9 mouse cellular contexts compared by ENCODE assay signal in the genomic region with DNA sequence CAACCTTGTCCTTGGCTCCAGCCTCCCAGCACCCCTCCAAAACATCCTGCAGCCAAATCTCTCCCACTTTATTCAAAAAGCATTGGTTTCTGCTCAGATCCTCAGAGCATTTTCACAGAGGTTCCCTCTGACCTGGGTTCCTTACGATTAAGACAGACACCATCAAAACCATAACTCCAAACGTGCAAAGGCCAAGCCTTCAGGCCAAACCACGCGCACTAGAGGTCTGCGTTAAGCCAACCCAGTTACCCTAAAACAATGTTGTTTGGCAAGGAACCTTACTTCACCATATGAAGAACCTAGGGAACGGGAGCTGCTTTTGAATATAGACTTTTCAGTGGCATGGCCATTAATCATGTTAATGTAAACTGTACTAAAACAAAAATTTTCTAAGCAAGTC. TPM values are rescaled to one million over a fixed set of nuclear protein-coding genes. Genes with fewer than 3 reads are reported as not detected.
A peak's percentile ranks its signal among the peaks of the same experiment; 100 is the strongest.
DNase-seq lines count a peak whose midpoint lies in the region; ATAC-seq and TF ChIP-seq lines count a peak whose summit lies in the region.
"Had no signal": no experiment of that assay in that cellular context is flagged by ENCODE, and none has a peak within 500 bp of the region (broad histone marks: within the 10 kb centered on the region; RNA-seq: fewer than 3 reads in every experiment).

No protein-coding gene starts in this region.

- WGBS in lung, embryonic 16.5 days: 39% methylated on average over 6 of the region's 6 CpGs
- WGBS in intestine, postnatal 0 days: 39% methylated on average over 6 of the region's 6 CpGs
- 20% methylated on average over 6 of the region's 6 CpGs for WGBS in neural tube, embryonic 13.5 days

- H3K27ac ChIP-seq in lung, embryonic 16.5 days (ENCODE audit: low read length): peak overlapping the region; percentile 96
- H3K27ac ChIP-seq in intestine, postnatal 0 days (ENCODE audit: low read depth, low read length): no peak overlapping the region
- peak overlapping the region; percentile 79 for H3K27ac ChIP-seq in neural tube, embryonic 13.5 days (replicated peaks)

- no peaks in the 10 kb centered on the region for H3K9me3 ChIP-seq in lung, embryonic 16.5 days (ENCODE audit: control insufficient read depth, low read length)
- H3K9me3 ChIP-seq in intestine, postnatal 0 days (ENCODE audit: control insufficient read depth): no peaks in the 10 kb centered on the region
- no peaks in the 10 kb centered on the region for H3K9me3 ChIP-seq in neural tube, embryonic 13.5 days

- H3K27me3 ChIP-seq in lung, embryonic 16.5 days (ENCODE audit: control insufficient read depth, insufficient read depth, low read depth, low read length): no peaks in the 10 kb centered on the region
- H3K27me3 ChIP-seq in intestine, postnatal 0 days (replicated peaks; ENCODE audit: control insufficient read depth, insufficient read depth, low read length): no peaks in the 10 kb centered on the region
- H3K27me3 ChIP-seq in neural tube, embryonic 13.5 days: no peaks in the 10 kb centered on the region

- H3K36me3 ChIP-seq in lung, embryonic 16.5 days (ENCODE audit: control insufficient read depth, insufficient read depth, low read length): no peaks in the 10 kb centered on the region
- peaks cover 9% of the 10 kb centered on the region; the same call in 1 of the 2 replicates for H3K36me3 ChIP-seq in intestine, postnatal 0 days (ENCODE audit: control insufficient read depth, insufficient read depth)
- H3K36me3 ChIP-seq in neural tube, embryonic 13.5 days: no peaks in the 10 kb centered on the region

- H3K9ac ChIP-seq in lung, embryonic 16.5 days (ENCODE audit: low read length): peak overlapping the region; percentile 56
- H3K9ac ChIP-seq in intestine, postnatal 0 days (ENCODE audit: low read depth, low read length): peak overlapping the region; percentile 4; the same call in 1 of the 2 replicates
- peak overlapping the region; percentile 47; the same call in 1 of the 2 replicates for H3K9ac ChIP-seq in neural tube, embryonic 13.5 days

- H3K4me3 ChIP-seq in lung, embryonic 16.5 days (ENCODE audit: low read length): 0 out of 2 replicates have a peak overlapping the region, but pooled peaks have one; percentile 10
- H3K4me3 ChIP-seq in intestine, postnatal 0 days (ENCODE audit: low read depth, low read length): no peak overlapping the region
- no peak overlapping the region for H3K4me3 ChIP-seq in neural tube, embryonic 13.5 days

- no peak for ATAC-seq in CD4-positive, CD25-positive, alpha-beta regulatory T cell, adult 4 months
- ATAC-seq in lung, embryonic 16.5 days (ENCODE audit: low read depth): no peak
- no peak for ATAC-seq in intestine, postnatal 0 days
- no peak for ATAC-seq in neural tube, embryonic 13.5 days (ENCODE audit: low read depth)

- DNase-seq in CD4-positive, CD25-positive, alpha-beta regulatory T cell, adult 2 months (ENCODE audit: low read depth, low spot score): peak; percentile 4
- no peak for DNase-seq in lung, postnatal 25 days (ENCODE audit: low spot score)
- DNase-seq in ovary, postnatal 14 days (ENCODE audit: low spot score): no peak
- DNase-seq in gastrocnemius, postnatal 4 days (ENCODE audit: low spot score in 2 of 2): no peak
- DNase-seq: retina, postnatal 1 day had no signal

- H3K4me1 ChIP-seq in lung, embryonic 16.5 days (replicated peaks; ENCODE audit: control insufficient read depth, insufficient read depth, low read length): peaks cover 55% of the 10 kb centered on the region
- peaks cover 40% of the 10 kb centered on the region for H3K4me1 ChIP-seq in intestine, postnatal 0 days (replicated peaks; ENCODE audit: control insufficient read depth, insufficient read depth, low read length)
- H3K4me1 ChIP-seq in neural tube, embryonic 13.5 days (replicated peaks): peaks cover 85% of the 10 kb centered on the region

- H3K4me2 ChIP-seq in lung, embryonic 16.5 days (ENCODE audit: low read depth, low read length): peak overlapping the region; percentile 43
- H3K4me2 ChIP-seq in intestine, postnatal 0 days (replicated peaks; ENCODE audit: low read depth): 0 out of 2 replicates have a peak overlapping the region, but pooled peaks have one; percentile 9
- peak overlapping the region; percentile 81 for H3K4me2 ChIP-seq in neural tube, embryonic 13.5 days

- no peak for TF ChIP-seq CTCF in intestine, postnatal 0 days (IDR thresholded peaks at IDR 0.05; ENCODE audit: low read depth)

RNA-seq across cellular contexts. Expression of a gene that starts 4.0 kb away (rescaled TPM):
- polyA plus RNA-seq in CD4-positive, CD25-positive, alpha-beta regulatory T cell, adult 4 months (2017; shearing (Covaris generic)): 100 to 1,000 TPM in 1 of 2 experiments, 10 to 100 TPM in 1; 73.4 to 102 TPM
- polyA plus RNA-seq in lung, embryonic 16.5 days (2015; fragmentation: Nextera tagmentation; extraction: Ambion mirVana): 33.5 and 36.0 TPM in 2 replicates
- 13.5 and 17.3 TPM in 2 replicates for polyA plus RNA-seq in intestine, postnatal 0 days (2015; fragmentation: Nextera tagmentation; extraction: Ambion mirVana)
- 13.9 and 16.0 TPM in 2 replicates for polyA plus RNA-seq in neural tube, embryonic 13.5 days (2015; fragmentation: Nextera tagmentation; extraction: Ambion mirVana)
- total RNA-seq in gastrocnemius, postnatal 4 days (2021): 10 to 100 TPM; 44.6 to 48.9 TPM

RNA-seq across cellular contexts. Expression of a gene that starts 42.8 kb away (rescaled TPM):
- polyA plus RNA-seq in CD4-positive, CD25-positive, alpha-beta regulatory T cell, adult 4 months (2017; shearing (Covaris generic)): 10 to 100 TPM; 55.3 to 58.5 TPM
- polyA plus RNA-seq in lung, embryonic 16.5 days (2015; fragmentation: Nextera tagmentation; extraction: Ambion mirVana): 56.3 and 60.4 TPM in 2 replicates
- polyA plus RNA-seq in intestine, postnatal 0 days (2015; fragmentation: Nextera tagmentation; extraction: Ambion mirVana): 34.3 and 37.8 TPM in 2 replicates
- 81.4 and 87.9 TPM in 2 replicates for polyA plus RNA-seq in neural tube, embryonic 13.5 days (2015; fragmentation: Nextera tagmentation; extraction: Ambion mirVana)
- total RNA-seq in gastrocnemius, postnatal 4 days (2021): 10 to 100 TPM; 15.7 to 21.1 TPM

RNA-seq across cellular contexts. Expression of a gene that starts 49.3 kb away (rescaled TPM):
- 10 to 100 TPM; 35.2 to 37.9 TPM for polyA plus RNA-seq in CD4-positive, CD25-positive, alpha-beta regulatory T cell, adult 4 months (2017; shearing (Covaris generic))
- 40.1 and 41.9 TPM in 2 replicates for polyA plus RNA-seq in lung, embryonic 16.5 days (2015; fragmentation: Nextera tagmentation; extraction: Ambion mirVana)
- polyA plus RNA-seq in intestine, postnatal 0 days (2015; fragmentation: Nextera tagmentation; extraction: Ambion mirVana): 26.0 and 27.1 TPM in 2 replicates
- polyA plus RNA-seq in neural tube, embryonic 13.5 days (2015; fragmentation: Nextera tagmentation; extraction: Ambion mirVana): 35.1 and 44.2 TPM in 2 replicates
- total RNA-seq in gastrocnemius, postnatal 4 days (2021): 10 to 100 TPM; 33.1 to 37.7 TPM

Comparison
In these comparisons a context has a peak if more than half of its experiments do, and no peak if none do; other contexts are left out.
1. H3K4me2 ChIP-seq: peak in every context shown above with its lines; median percentile 81 in neural tube, embryonic 13.5 days; 43 in lung, embryonic 16.5 days; 9 in intestine, postnatal 0 days.
2. H3K9ac ChIP-seq: peak in every context shown above with its lines; median percentile 56 in lung, embryonic 16.5 days; 47 in neural tube, embryonic 13.5 days; 4 in intestine, postnatal 0 days.